Mouse (Mus musculus) G1E (cell line): ENCODE data around the gene Ptcd1.

Source experiments
- CTCF ChIP-seq: IDR thresholded peaks from 2 replicates; pipeline ENCODE4 v1.5.1; 2012; ENCODE audit warnings: low read depth, low read length, inconsistent platforms, mixed read lengths
- GATA1 ChIP-seq: IDR thresholded peaks from 2 replicates; pipeline ENCODE4 v1.6.1; 2012; ENCODE audit warnings: borderline replicate concordance, low read length, inconsistent platforms, mixed read lengths

- TF ChIP-seq CTCF (no peak), GATA1 (no peak)
Observed at GRCm38 (mm10) chr5:145202446-145202845, 35.5 kb upstream of the Ptcd1 start.
